Mouse (Mus musculus) spleen, embryonic (tissue): ENCODE measurements around the gene Myh13.

Experiments used
- CTCF ChIA-PET: fragments of 350-600 bp; sonication (Branson Sonifier 250); formaldehyde crosslinking; loops from one replicate; lab custom pipeline; 2022; lab: Charles Lee

The Myh13 gene

DNA sequence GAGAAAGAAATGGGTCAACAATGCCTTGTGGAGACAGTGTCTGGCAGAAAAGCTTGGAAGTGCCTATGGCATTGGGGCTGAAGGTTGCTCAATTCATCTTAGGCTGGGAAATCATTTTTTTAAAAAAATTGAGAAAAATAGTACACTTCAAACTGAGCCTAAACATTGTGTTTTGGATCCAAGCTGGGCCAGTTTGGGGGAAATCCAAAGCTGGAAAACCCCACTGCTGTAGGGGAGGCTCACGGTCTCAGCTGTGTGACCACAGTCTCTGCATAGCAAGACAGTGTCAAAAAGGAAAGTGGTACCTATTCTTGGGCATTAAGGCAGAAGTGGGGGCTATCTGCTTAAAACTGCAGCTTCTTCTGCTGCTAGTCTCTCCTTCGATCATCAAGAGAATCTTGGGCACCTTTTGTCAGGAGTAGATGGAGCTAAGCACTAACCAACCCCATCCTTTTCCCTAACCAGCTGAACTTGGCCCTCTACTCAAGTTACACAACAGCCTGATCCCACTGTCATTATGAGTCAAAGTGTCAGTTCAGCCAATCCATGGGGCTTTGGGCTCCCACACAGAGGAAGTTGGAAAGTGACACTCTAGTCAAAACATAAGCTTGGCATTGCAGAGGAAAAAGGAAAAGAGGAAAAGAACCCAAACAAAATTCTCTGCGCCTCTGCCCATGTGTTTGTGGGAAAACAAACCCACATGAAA lies 69.4 kb downstream of the Myh13 start:
- CTCF ChIA-PET: no interaction called here

DNA sequence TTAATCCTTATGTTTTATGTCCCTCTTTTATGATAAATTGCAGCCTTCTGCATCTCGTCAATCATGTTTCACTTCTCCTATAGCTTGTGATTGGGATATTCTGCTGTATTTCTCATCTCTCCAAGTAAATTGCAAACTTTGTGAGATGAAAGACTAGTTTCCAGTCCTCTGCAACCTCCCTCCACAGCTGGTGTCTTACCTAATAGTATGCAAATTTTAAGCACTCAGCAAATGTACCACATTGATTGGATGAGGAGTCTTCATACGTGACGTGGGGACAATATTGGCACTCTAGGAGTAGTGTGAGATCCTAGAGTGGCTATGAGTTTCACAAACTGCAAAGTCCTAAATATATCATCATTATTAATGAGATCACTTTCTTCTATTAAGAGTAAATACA lies 70.9 kb downstream of the Myh13 start:
- CTCF ChIA-PET: no interaction called here

- CTCF ChIA-PET: no interaction called here
Measured at GRCm38 (mm10) chr11:67400956-67401355, 79.5 kb downstream of the Myh13 start.

DNA sequence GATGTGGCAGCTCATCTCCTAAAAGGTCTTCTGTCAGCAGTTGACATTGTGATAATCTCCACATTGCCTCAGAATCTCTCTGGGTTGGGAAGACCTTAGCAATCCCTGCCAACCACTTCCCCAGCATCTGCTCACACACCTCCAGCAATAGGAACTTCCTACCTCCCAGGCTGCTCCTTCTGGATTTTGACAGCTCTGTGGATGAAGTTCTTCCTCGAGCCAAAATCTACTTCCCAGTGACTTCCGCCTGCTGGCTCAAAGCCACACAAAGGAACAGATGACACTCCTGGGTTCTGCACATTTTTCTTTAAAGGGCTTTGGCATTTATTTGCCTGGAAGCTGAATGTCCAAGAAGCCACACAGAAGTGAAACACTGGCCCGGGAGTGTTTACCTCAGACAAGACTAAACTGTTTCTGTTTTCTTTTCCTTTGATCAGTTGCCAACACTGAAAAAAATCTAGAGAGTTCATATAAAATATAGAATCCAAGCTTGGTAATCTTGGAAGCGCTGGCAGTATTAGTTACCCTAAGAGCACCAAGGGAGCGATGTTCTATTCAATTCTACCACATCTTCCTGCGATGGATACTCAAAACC lies 93.0 kb downstream of the Myh13 start:
- CTCF ChIA-PET: no interaction called here
